In genomic region chr6:36891820-36892219, GRCm38 (mm10) we compare ENCODE assay signal across 31 mouse cellular contexts.
DNase-seq lines count a peak whose midpoint lies in the region; ATAC-seq and TF ChIP-seq lines count a peak whose summit lies in the region.
"Had no signal": no experiment of that assay in that cellular context is flagged by ENCODE, and none has a peak within 500 bp of the region (broad histone marks: within the 10 kb centered on the region; RNA-seq: fewer than 3 reads in every experiment).

No protein-coding gene starts in this region.

- ATAC-seq in hindbrain, postnatal 0 days, result no peak
- no peak for ATAC-seq in midbrain, embryonic 14.5 days (ENCODE audit: low FRiP score, low TSS enrichment)
- ATAC-seq in neural tube, embryonic 14.5 days (ENCODE audit: low read depth), result no peak
- ATAC-seq: forebrain, embryonic 15.5 days; inflammation-experienced regulatory T-cells, adult 6 months; liver, embryonic 12.5 days; liver, postnatal 0 days had no signal

- H3K27me3 ChIP-seq in hindbrain, embryonic 10.5 days (ENCODE audit: insufficient read depth, poor library complexity, severe bottlenecking), result 0 out of 2 replicates have a peak, but pooled peaks cover 4% of the 10 kb centered on the region
- H3K27me3 ChIP-seq in hindbrain, postnatal 0 days (ENCODE audit: insufficient read depth, low read length), result no peaks in the 10 kb centered on the region
- H3K27me3 ChIP-seq in midbrain, embryonic 10.5 days (ENCODE audit: low read depth, poor library complexity, severe bottlenecking), result no peaks in the 10 kb centered on the region; the same call in 1 of the 2 replicates
- no peaks in the 10 kb centered on the region for H3K27me3 ChIP-seq in midbrain, embryonic 14.5 days (ENCODE audit: control insufficient read depth, insufficient read depth, low read length)
- H3K27me3 ChIP-seq in limb, embryonic 10.5 days (ENCODE audit: low read depth, poor library complexity, severe bottlenecking), result no peaks in the 10 kb centered on the region
- no peaks in the 10 kb centered on the region for H3K27me3 ChIP-seq in neural tube, embryonic 14.5 days (ENCODE audit: control insufficient read depth, insufficient read depth, low read length)
- H3K27me3 ChIP-seq: forebrain, embryonic 15.5 days; heart, embryonic 15.5 days; limb, embryonic 13.5 days; liver, embryonic 12.5 days; megakaryocyte, embryonic 14.5 days had no signal

- WGBS in hindbrain, embryonic 10.5 days, result 82% methylated on average over 5 of the region's 5 CpGs
- WGBS in hindbrain, postnatal 0 days, result 71% methylated on average over 5 of the region's 5 CpGs
- 81% methylated on average over 5 of the region's 5 CpGs for WGBS in midbrain, embryonic 10.5 days
- WGBS in midbrain, embryonic 14.5 days, result 76% methylated on average over 5 of the region's 5 CpGs
- 78% methylated on average over 5 of the region's 5 CpGs for WGBS in limb, embryonic 10.5 days
- 70% methylated on average over 5 of the region's 5 CpGs for WGBS in neural tube, embryonic 14.5 days

- H3K9ac ChIP-seq in hindbrain, postnatal 0 days (replicated peaks; ENCODE audit: low read length), result no peak overlapping the region
- H3K9ac ChIP-seq in midbrain, embryonic 14.5 days (replicated peaks; ENCODE audit: low read length), result no peak overlapping the region
- H3K9ac ChIP-seq in neural tube, embryonic 14.5 days (replicated peaks; ENCODE audit: low read depth, low read length), result no peak overlapping the region
- H3K9ac ChIP-seq: forebrain, embryonic 15.5 days; heart, embryonic 15.5 days; limb, embryonic 13.5 days; liver, embryonic 12.5 days; liver, postnatal 0 days had no signal

- TF ChIP-seq CTCF in hindbrain, postnatal 0 days (IDR thresholded peaks at IDR 0.05; ENCODE audit: low read depth), result no peak

- no peaks in the 10 kb centered on the region for H3K36me3 ChIP-seq in hindbrain, embryonic 10.5 days
- no peaks in the 10 kb centered on the region for H3K36me3 ChIP-seq in hindbrain, postnatal 0 days (ENCODE audit: insufficient read depth, low read length)
- H3K36me3 ChIP-seq in midbrain, embryonic 10.5 days, result no peaks in the 10 kb centered on the region
- H3K36me3 ChIP-seq in midbrain, embryonic 14.5 days (ENCODE audit: control insufficient read depth, insufficient read depth, low read length), result no peaks in the 10 kb centered on the region
- H3K36me3 ChIP-seq in limb, embryonic 10.5 days, result no peaks in the 10 kb centered on the region
- no peaks in the 10 kb centered on the region for H3K36me3 ChIP-seq in neural tube, embryonic 14.5 days (ENCODE audit: control insufficient read depth, insufficient read depth, low read length)
- H3K36me3 ChIP-seq: forebrain, embryonic 10.5 days; forebrain, embryonic 15.5 days; heart, embryonic 15.5 days; limb, embryonic 13.5 days; liver, embryonic 12.5 days had no signal

- no peak for DNase-seq in hindbrain, embryonic 10.5 days (ENCODE audit: low spot score)
- DNase-seq in hindbrain, postnatal 0 days (ENCODE audit: low spot score), result no peak
- DNase-seq in midbrain, embryonic 10.5 days (ENCODE audit: low spot score), result no peak
- no peak for DNase-seq in midbrain, embryonic 14.5 days
- peak; percentile 31 for DNase-seq in limb, embryonic 10.5 days (ENCODE audit: low spot score)
- DNase-seq in spleen, postnatal 36 days (ENCODE audit: low spot score in 2 of 2), result no peak
- DNase-seq: adrenal gland, adult 2 months; adrenal gland, postnatal 36 days; B cell, adult 2 months; cerebellum, adult 2 months; cerebellum, postnatal 14 days; heart, adult 2 months; heart, postnatal 36 days; kidney, adult 11 months; kidney, postnatal 14 days; liver, postnatal 0 days; lung, postnatal 4 days; right cerebral cortex, adult 18-20 months; spleen, adult 18-20 months; thymus, adult 18-20 months; thymus, postnatal 25 days had no signal

- H3K4me2 ChIP-seq in hindbrain, postnatal 0 days (ENCODE audit: low read depth, low read length), result no peak overlapping the region
- no peak overlapping the region for H3K4me2 ChIP-seq in midbrain, embryonic 14.5 days (ENCODE audit: low read length)
- H3K4me2 ChIP-seq in neural tube, embryonic 14.5 days (ENCODE audit: low read depth, low read length), result no peak overlapping the region
- H3K4me2 ChIP-seq: forebrain, embryonic 15.5 days; heart, embryonic 15.5 days; limb, embryonic 13.5 days; liver, embryonic 12.5 days had no signal

- H3K27ac ChIP-seq in hindbrain, embryonic 10.5 days, result 0 out of 2 replicates have a peak overlapping the region, but pooled peaks have one; percentile 51
- H3K27ac ChIP-seq in hindbrain, postnatal 0 days, result no peak overlapping the region
- 0 out of 2 replicates have a peak overlapping the region, but pooled peaks have one; percentile 38 for H3K27ac ChIP-seq in midbrain, embryonic 10.5 days (replicated peaks)
- H3K27ac ChIP-seq in midbrain, embryonic 14.5 days (replicated peaks; ENCODE audit: low read depth, low read length), result no peak overlapping the region
- peak overlapping the region; percentile 73 for H3K27ac ChIP-seq in limb, embryonic 10.5 days
- peak overlapping the region; percentile 44; the same call in 1 of the 2 replicates for H3K27ac ChIP-seq in neural tube, embryonic 14.5 days (ENCODE audit: low read depth, low read length)
- H3K27ac ChIP-seq: forebrain, embryonic 10.5 days; forebrain, embryonic 15.5 days; heart, adult 2 months; left cerebral cortex, adult 2 months; liver, embryonic 12.5 days; stomach, postnatal 0 days had no signal

- no peak overlapping the region for H3K4me3 ChIP-seq in hindbrain, embryonic 10.5 days
- no peak overlapping the region for H3K4me3 ChIP-seq in hindbrain, postnatal 0 days (ENCODE audit: low read length)
- no peak overlapping the region for H3K4me3 ChIP-seq in midbrain, embryonic 10.5 days
- H3K4me3 ChIP-seq in midbrain, embryonic 14.5 days (replicated peaks; ENCODE audit: low read depth, low read length), result no peak overlapping the region
- no peak overlapping the region for H3K4me3 ChIP-seq in limb, embryonic 10.5 days
- no peak overlapping the region for H3K4me3 ChIP-seq in neural tube, embryonic 14.5 days (ENCODE audit: low read depth, low read length)
- H3K4me3 ChIP-seq: forebrain, embryonic 10.5 days; forebrain, embryonic 15.5 days; heart, adult 2 months; heart, embryonic 15.5 days; left cerebral cortex, adult 2 months; limb, embryonic 13.5 days; liver, embryonic 12.5 days; megakaryocyte, embryonic 14.5 days had no signal

- H3K4me1 ChIP-seq in hindbrain, embryonic 10.5 days (replicated peaks), result peaks cover 15% of the 10 kb centered on the region
- no peaks in the 10 kb centered on the region for H3K4me1 ChIP-seq in hindbrain, postnatal 0 days (ENCODE audit: insufficient read depth, low read length)
- no peaks in the 10 kb centered on the region for H3K4me1 ChIP-seq in midbrain, embryonic 10.5 days
- H3K4me1 ChIP-seq in midbrain, embryonic 14.5 days (ENCODE audit: control insufficient read depth, insufficient read depth, low read length), result no peaks in the 10 kb centered on the region
- peaks cover 32% of the 10 kb centered on the region for H3K4me1 ChIP-seq in limb, embryonic 10.5 days
- peaks cover 6% of the 10 kb centered on the region for H3K4me1 ChIP-seq in neural tube, embryonic 14.5 days (ENCODE audit: control insufficient read depth, insufficient read depth, low read length)
- H3K4me1 ChIP-seq: forebrain, embryonic 15.5 days; liver, embryonic 12.5 days; megakaryocyte, embryonic 14.5 days had no signal

- H3K9me3 ChIP-seq in hindbrain, embryonic 10.5 days, result no peaks in the 10 kb centered on the region
- no peaks in the 10 kb centered on the region for H3K9me3 ChIP-seq in hindbrain, postnatal 0 days (ENCODE audit: low read length)
- H3K9me3 ChIP-seq in midbrain, embryonic 10.5 days (replicated peaks), result no peaks in the 10 kb centered on the region
- H3K9me3 ChIP-seq in midbrain, embryonic 14.5 days (ENCODE audit: control insufficient read depth, low read length), result no peaks in the 10 kb centered on the region
- H3K9me3 ChIP-seq in limb, embryonic 10.5 days (replicated peaks), result no peaks in the 10 kb centered on the region
- no peaks in the 10 kb centered on the region for H3K9me3 ChIP-seq in neural tube, embryonic 14.5 days (ENCODE audit: control insufficient read depth, low read length)
- H3K9me3 ChIP-seq: forebrain, embryonic 10.5 days; forebrain, embryonic 15.5 days; heart, embryonic 15.5 days; limb, embryonic 13.5 days; liver, embryonic 12.5 days; megakaryocyte, embryonic 14.5 days had no signal

Comparison
In these comparisons a context has a peak if more than half of its experiments do, and no peak if none do; other contexts are left out.
1. H3K27ac ChIP-seq: peak in hindbrain, embryonic 10.5 days (single experiment), midbrain, embryonic 10.5 days (single experiment), limb, embryonic 10.5 days (single experiment) and neural tube, embryonic 14.5 days (single experiment); none in hindbrain, postnatal 0 days (single experiment) and midbrain, embryonic 14.5 days (single experiment).